Mouse (Mus musculus) 3134 (cell line): ENCODE measurements around the gene Fblim1.
A peak's percentile ranks its signal among the peaks of the same experiment; 100 is the strongest.

ENCODE experiments used
- DNase-seq: peaks from one replicate; pipeline ENCODE4 v3.0.0-alpha.2; 2011; ENCODE audit warnings: low spot score; ENCODE audit not compliant: insufficient read length; ENCODE audit errors: extremely low read depth

Gene Fblim1

DNA sequence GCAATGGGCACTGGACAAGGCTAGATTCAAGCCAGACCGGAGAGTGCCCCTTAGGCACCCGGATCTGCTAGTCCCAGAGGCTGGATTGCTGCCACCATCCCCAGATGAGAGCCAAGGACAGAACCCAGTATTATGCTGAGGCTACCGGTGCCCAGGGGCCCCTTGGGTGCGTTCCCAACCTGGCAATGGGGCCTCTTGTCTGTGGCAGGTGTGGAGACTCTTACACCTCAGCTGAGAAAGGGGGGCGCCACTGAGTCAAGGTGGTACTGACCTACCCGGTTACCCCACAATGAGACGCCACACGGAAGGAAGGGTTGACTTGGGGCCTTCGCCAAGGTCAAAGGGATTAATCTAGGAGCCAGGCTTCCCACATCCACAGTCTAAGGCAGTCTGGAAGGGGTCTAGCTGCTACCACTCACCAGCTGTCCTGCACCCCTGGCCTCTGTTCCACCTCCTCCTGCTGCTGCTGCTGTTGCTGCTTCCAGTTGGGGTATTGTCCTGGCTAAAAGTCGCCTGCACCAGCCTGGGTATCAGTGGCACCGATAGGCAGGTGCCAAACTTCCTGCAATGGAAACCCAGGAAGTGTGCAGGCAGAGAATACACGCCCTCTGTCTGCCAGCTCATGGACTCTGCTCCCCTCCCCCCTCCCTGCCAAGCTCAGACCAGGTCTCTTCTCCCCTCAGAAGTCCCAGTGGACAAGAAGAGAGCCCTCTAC, 4.6 kb downstream of the Fblim1 start:
- no peak for DNase-seq

DNA sequence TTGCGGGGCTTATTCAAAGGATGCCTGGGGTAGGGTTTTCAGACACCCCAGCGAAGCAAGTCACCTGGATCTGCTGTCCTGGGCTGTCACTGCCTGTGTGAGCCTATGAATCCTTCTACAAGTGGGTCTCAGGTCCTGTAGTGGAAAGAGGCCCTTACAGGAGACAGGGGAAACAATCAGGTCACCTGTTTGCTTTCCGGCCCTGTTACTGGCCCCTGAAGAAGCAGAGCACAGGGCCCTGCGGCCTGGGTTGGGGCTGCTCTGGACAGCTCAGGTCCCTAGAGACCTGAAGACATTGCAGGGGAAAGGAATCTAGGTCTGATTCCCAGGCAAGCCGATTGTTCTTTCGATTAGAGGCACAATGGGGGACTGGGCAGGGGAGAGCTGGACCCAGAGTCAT, 5.5 kb downstream of the Fblim1 start:
- no peak for DNase-seq

DNA sequence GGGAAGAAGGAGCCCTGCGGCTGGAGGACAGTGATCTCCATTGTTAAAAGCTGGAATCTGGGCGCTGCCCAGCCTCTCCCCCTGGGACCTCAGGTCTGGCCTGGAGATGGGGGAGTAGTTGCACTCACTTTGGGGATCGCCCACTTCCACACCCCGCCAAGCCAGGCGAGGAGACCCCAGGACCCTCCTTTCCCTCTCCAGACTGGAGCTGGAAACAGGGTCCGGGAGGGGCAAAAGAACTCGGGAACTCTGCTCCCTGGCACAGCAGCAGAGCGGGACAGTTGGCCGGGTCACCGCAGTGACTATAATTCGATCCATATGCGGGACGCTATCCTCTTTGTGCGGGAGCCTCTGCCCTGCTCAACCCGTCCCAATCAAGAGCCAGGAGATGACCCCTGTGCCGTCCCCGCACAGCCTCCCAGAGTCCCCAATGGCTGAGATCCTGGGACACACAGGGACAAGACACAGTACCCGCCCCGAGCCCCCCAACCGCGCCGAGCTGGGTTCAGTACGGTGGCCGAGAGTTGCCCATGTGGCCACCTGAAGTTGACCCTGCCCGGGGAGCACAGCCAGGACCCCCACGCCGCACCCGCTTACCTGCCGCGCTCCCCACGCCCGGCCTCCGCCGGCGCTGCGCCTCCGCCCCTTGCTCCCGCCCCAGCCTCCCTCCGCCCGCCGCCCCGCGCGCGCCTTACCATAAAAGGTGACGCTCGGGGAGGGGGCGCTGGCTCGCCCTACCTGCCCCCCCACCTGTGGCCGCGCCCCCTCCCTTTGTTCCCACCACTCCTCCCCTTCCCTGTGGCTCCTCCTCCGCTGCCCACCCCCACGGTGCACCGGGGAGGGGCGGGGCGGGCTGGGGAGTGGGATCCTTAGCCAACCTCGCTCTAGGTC, 6.4 kb downstream of the Fblim1 start:
- peak; percentile 66 for DNase-seq

GRCm38 (mm10) chr4:141598894-141599250, 7.0 kb downstream of the Fblim1 start:
- no peak for DNase-seq

- no peak for DNase-seq
Observed at GRCm38 (mm10) chr4:141598199-141598893, 7.5 kb downstream of the Fblim1 start.

DNA sequence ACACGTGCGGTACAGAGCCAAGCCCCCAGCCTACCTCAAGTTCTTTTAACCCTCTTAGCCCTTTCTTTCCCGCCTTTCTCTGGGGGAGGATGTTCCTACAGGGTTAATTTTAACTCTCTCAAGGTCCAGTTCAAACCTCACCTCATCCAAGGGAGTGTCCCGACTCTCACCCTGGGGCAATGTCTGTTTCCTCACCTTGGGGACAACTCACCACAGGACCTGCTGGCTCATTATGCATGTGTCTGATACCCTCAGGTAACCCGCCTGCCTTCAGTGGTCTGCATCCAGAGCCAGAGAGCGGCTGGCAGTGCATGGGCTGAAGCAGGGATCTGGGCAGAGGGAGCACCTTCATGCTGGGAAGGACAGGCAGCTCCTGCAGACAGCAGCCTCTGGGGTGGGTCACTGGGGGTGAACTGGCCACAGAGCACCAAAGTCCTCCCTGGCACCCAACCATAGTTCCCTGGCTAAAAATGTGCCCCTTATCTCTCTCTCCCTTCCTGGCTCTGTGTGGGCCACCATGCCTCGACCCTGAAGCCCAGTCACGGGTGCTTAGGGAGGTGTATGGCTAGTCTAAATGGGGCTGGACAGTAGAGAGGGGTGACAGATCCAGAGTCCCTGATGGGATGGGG, 9.1 kb downstream of the Fblim1 start:
- no peak for DNase-seq

GRCm38 (mm10) chr4:141595605-141596268, 10.2 kb downstream of the Fblim1 start:
- DNase-seq = no peak

DNA sequence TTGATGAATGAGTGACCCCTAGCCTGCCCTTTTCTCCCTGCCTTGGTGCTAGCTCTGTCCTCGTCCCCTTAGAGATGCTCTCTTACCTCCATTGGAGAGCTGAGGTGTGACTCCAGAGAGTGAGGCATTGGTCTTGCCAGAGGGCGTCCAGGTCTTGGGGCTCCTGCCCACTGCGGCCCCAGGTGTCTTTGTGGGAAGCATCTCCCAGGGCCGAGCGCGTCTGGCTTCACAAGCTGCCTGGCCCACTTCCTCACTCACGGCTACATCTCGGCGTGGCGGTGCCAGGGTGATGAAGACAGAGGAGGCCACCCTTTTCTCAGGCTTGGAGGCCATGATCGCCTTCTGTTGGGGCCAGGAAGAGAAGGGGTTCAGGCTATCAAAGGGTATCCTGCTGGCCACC, 10.8 kb downstream of the Fblim1 start:
- no peak for DNase-seq

DNA sequence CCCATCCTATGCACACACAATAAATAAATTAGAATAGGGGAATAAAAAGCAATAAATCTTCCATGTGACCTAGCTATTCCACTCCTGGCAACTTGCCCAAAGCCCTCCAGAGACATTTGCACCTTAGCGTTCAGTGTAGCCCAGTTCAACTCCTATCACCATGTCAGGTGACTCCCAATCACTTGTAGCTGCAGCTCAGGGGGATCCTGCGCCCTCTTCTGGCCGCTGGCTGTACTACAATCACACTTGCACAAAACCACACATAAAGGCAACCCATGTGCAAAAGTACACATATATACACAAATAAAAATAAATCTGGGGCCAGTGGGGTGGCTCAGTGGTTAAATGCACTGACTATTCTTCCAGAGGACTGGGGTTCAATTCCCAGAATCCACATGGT, 14.3 kb downstream of the Fblim1 start:
- no peak for DNase-seq

DNA sequence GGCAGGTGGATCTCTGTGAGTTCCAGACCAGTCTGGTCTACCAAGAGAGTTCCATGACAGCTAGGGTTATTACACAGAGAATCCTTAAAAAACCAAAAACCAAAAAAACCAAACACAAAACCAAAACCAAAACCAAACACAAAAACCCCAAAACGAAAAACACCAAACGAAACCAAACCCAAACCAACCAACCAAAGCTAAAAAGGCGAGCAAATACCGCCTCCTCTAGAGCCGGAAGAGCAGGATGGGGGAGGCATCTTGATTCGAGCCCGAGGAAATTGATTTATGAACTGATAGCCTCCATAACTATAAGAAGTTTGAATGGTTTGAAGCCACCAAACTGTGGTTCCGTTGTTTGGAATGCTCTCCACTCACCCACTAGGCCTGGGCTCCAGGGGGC, 22.0 kb downstream of the Fblim1 start:
- DNase-seq = no peak

- DNase-seq = no peak
Observed at GRCm38 (mm10) chr4:141581051-141581450, 24.8 kb downstream of the Fblim1 start.

DNA sequence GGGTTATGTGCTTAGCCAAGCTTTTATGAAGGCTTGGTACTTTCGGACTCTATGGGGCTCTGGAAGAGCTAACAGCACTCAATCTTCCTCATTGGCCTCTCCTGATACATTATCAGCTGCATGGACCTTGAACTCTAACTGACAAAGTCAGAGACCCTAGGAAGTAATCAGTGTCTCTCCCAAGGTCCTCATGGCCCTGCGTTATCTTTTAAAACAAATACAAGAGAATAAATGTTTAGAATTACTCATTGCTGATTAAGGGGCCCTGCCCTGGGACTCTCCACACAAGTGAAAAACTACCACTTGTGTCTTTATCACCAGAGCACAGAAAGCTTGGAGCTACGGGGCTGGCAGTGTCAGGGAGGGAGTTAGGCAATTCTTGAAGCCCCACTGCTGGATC, 27.1 kb downstream of the Fblim1 start:
- DNase-seq = no peak

GRCm38 (mm10) chr4:141576877-141577276, 29.0 kb downstream of the Fblim1 start:
- no peak for DNase-seq

DNA sequence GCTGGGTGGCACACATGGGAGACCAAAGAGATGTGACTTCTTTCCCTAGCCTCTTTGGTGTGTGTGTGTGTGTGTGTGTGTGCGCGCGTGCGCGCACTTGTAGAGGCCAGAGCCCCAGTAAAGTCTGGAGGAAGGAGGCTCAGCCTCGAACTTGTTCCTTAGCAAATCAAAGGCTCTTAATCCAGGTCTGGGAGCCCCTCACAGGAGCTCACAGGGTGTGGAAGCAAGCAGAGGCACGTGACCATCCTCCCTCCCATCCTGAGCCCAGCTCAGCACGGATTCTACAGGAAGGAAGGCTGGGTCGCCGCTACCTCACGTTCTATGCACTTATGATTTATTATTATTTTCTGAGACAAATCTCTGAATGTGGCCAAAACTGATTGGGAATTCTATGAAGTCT, 29.5 kb downstream of the Fblim1 start:
- DNase-seq = no peak

DNA sequence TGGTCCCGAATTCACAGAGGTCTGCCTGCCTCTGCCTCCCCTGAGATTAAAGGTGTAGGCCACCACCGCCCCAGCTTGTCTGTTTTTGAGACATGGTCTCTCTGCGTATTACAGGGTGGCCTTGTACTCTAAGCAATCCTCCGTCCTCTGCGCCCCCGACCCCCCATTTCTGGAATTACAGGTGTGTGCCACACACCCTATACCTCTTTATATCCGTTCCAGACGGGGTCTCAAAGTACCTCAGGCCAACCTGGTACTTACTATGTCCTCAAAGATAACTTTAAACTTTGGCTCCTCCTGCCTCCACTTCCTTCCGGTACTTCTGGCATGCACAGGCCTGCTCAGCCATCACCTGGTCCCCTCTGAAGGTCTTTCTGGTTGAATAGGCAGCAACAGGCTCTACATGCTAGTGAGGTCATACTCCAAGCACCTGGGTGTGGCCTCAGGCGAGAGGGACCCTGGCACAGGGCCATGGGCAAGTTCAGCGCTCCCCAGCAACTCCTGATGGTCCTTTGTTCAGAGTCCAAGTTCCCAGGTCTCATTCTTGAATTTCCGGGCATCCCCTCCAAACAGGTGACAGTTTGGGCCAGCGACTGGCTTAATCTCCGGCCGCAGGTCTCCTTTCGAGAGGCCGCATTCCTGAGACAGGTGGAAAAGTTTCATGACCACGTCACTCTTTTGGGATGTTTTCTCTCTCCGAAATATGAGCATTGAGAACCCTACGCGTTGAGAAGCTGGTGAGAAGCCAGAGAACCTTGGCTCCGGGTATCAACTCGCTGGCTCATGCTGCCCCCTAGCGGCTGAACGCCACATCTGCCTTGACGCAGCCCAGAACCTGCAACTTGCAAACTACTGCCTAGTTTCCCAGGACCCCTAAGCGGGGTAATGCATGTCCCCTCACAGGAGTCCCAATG, 30.9 kb downstream of the Fblim1 start:
- DNase-seq = peak; percentile 76

DNA sequence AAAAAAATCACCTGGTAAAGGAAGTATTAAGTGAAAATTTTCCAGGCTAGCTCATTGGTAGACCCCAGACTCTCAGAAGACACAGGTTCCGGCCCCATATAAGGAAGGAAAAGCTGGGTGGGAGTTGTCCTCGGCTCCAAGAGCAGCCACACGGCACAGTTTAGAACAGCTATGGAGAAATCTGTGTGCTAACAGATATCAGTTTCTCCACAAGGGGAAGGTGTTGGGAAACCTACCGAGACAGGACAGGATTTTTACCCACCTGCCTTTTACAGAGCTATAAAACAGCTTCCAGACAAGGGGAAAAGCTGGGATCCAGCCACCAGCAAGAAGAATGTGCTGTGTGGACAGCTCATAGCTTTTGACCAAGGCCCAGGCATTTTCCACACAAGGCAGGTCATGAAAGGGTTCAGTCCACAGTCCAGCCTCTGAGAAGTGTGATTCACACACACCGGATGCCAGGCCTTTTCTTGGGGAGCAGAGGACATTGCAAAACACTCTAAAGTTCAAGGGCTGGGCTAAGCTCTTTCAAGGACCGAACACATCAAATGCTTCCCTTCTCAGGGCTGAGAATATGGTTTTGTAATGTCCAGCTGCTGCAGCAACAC, 32.4 kb downstream of the Fblim1 start:
- peak; percentile 75 for DNase-seq

DNA sequence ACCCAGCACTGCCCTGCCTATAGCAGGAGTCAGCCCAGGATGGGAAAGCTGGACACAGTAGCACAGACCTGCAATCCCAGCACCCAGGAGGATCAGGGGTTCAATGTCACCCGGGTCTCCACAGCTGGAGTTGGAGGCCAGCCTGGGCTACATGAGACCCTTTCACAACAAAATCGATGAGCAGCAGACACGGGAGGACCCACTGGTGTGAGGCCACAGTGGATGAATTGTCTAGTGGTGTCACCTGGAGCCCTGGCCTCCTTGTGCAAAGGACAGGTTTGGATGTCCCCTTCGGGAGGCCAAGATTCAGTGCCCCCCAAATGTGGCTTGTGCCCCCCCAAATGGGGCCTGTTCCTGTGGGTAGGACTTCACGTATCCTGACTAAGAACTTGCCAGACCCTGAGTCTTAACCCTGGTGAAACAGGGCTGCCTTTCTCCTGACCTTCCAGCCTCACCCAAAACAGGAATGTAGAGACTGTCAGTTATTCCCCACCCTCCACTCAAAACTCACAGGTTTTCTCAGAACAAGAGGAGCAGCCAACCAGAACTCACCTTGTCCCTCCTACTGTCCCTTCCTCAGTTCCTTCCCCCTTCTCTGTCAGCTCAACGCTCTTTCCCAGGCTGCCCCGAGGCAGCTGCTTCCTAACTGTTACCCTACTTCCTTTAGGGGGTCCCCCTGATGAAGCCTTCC, 33.1 kb downstream of the Fblim1 start:
- peak; percentile 54 for DNase-seq

DNA sequence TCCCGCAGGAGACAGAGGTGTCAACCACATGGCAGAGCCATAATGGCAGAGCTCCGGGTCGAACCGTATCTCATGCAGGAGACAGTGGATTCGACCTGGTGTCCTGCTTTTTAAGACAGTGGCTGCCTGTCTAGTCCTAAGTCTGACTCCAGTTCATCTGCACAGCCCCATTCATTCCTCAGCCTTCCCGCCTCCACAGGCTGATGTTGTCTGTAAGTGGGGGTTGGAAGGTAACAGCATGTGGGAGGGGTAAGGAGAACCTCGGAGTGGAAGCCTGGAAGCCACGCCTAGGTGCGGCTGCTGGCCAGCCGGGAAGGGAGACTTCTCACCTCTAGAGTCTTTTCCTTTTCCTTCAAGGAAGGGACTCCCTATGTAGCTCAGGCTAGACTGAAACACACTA, 34.0 kb downstream of the Fblim1 start:
- peak; percentile 73 for DNase-seq

GRCm38 (mm10) chr4:141571337-141571739, 34.6 kb downstream of the Fblim1 start:
- DNase-seq = peak; percentile 74
